Mouse (Mus musculus) urinary bladder, postnatal 4 days (tissue): Measurements from ENCODE around the gene Astn1.

ENCODE experiments used
- DNase-seq, 2 experiments: peaks; one replicate each; pipeline ENCODE4 v3.0.0; 2021 to 2022; ENCODE audit warnings: low spot score in 2 of 2

Gene Astn1

GRCm38 (mm10) chr1:158414198-158414597, 52.1 kb downstream of the Astn1 start:
- DNase-seq: no peak

GRCm38 (mm10) chr1:158421451-158421850, 59.4 kb downstream of the Astn1 start:
- DNase-seq: no peak

GRCm38 (mm10) chr1:158422739-158423138, 60.7 kb downstream of the Astn1 start:
- no peak for DNase-seq

- DNase-seq: no peak
These were observed 84.0 kb downstream of the Astn1 start for GRCm38 (mm10) chr1:158446071-158446470.

GRCm38 (mm10) chr1:158447956-158448355, 85.9 kb downstream of the Astn1 start:
- no peak for DNase-seq

GRCm38 (mm10) chr1:158452675-158453074, 90.6 kb downstream of the Astn1 start:
- DNase-seq: no peak

GRCm38 (mm10) chr1:158453587-158453986, 91.5 kb downstream of the Astn1 start:
- no peak for DNase-seq

GRCm38 (mm10) chr1:158463975-158464374, 101.9 kb downstream of the Astn1 start:
- DNase-seq: no peak

- no peak for DNase-seq
These were observed 103.2 kb downstream of the Astn1 start for GRCm38 (mm10) chr1:158465286-158465685.

- DNase-seq: no peak
These were observed 115.8 kb downstream of the Astn1 start for GRCm38 (mm10) chr1:158477841-158478240.

GRCm38 (mm10) chr1:158480285-158480684, 118.2 kb downstream of the Astn1 start:
- DNase-seq: no peak

- DNase-seq: no peak
These were observed 121.7 kb downstream of the Astn1 start for GRCm38 (mm10) chr1:158483733-158484132.

GRCm38 (mm10) chr1:158489521-158490021, 127.5 kb downstream of the Astn1 start:
- peak in 1 of 2 experiments; percentile 22 for DNase-seq

GRCm38 (mm10) chr1:158490175-158490574, 128.1 kb downstream of the Astn1 start:
- no peak for DNase-seq

- no peak for DNase-seq
These were observed 131.2 kb downstream of the Astn1 start for GRCm38 (mm10) chr1:158493289-158493688.

- no peak for DNase-seq
These were observed 138.1 kb downstream of the Astn1 start for GRCm38 (mm10) chr1:158500140-158500539.

- no peak for DNase-seq
These were observed 138.9 kb downstream of the Astn1 start for GRCm38 (mm10) chr1:158501019-158501418.

GRCm38 (mm10) chr1:158507610-158508009, 145.5 kb downstream of the Astn1 start:
- DNase-seq: no peak

- DNase-seq: no peak
These were observed 147.2 kb downstream of the Astn1 start for GRCm38 (mm10) chr1:158509112-158509855.

- DNase-seq: no peak
These were observed 148.6 kb downstream of the Astn1 start for GRCm38 (mm10) chr1:158510478-158511207.

GRCm38 (mm10) chr1:158512089-158512488, 150.0 kb downstream of the Astn1 start:
- no peak for DNase-seq

- DNase-seq: no peak
These were observed 150.6 kb downstream of the Astn1 start for GRCm38 (mm10) chr1:158512636-158513035.

- no peak for DNase-seq
These were observed 151.5 kb downstream of the Astn1 start for GRCm38 (mm10) chr1:158513572-158513971.
